Mouse (Mus musculus) forebrain, embryonic 16.5 days (tissue): ENCODE measurements at regions not wholly inside any gene's neighbourhood (a gene's known extent, or its start where the extent isn't known, plus 50 kb on each side); places are given as distances from the start of the nearest gene placed in this dataset.

Source experiments
- ATAC-seq: fragments of 200-750 bp; cut with Nextera tagmentation; 2 replicates; pipeline ENCODE4 v1.8.0; 2017; ENCODE audit warnings: mild to moderate bottlenecking, moderate library complexity
- H3K27ac ChIP-seq: fragments of 300-500 bp; sonication (generic); 2 replicates; pipeline ENCODE4 v1.5.1; 2014; ENCODE audit warnings: low read length, control low read depth
- H3K27me3 ChIP-seq: fragments of 300-500 bp; sonication (generic); replicated peaks from 2 replicates; pipeline ENCODE4 v1.6.1; 2014; ENCODE audit warnings: low read length; ENCODE audit not compliant: control insufficient read depth, insufficient read depth
- H3K36me3 ChIP-seq: fragments of 300-500 bp; sonication (generic); 2 replicates; pipeline ENCODE4 v1.6.1; 2014; ENCODE audit not compliant: control insufficient read depth, insufficient read depth
- H3K4me1 ChIP-seq: fragments of 300-500 bp; sonication (generic); replicated peaks from 2 replicates; pipeline ENCODE4 v1.6.1; 2014; ENCODE audit warnings: low read length; ENCODE audit not compliant: control insufficient read depth, insufficient read depth
- H3K4me2 ChIP-seq: fragments of 300-500 bp; sonication (generic); 2 replicates; pipeline ENCODE4 v1.6.1; 2014; ENCODE audit warnings: mild to moderate bottlenecking, low read length, control low read depth
- H3K4me3 ChIP-seq: fragments of 300-500 bp; sonication (generic); replicated peaks from 2 replicates; pipeline ENCODE4 v1.5.1; 2014; ENCODE audit warnings: mild to moderate bottlenecking, low read length, control low read depth
- H3K9ac ChIP-seq: fragments of 300-500 bp; sonication (generic); replicated peaks from 2 replicates; pipeline ENCODE4 v1.6.1; 2014; ENCODE audit warnings: low read depth, low read length, control low read depth
- H3K9me3 ChIP-seq: fragments of 300-500 bp; sonication (generic); 2 replicates; pipeline ENCODE4 v1.6.1; 2016; ENCODE audit warnings: low read length; ENCODE audit not compliant: control insufficient read depth
- WGBS: fragments of 180-500 bp; shearing (Covaris S2); extraction: QIAGEN DNeasy Blood & Tissue Kit; methylation state at CpG from one replicate; pipeline ENCODE4 v1.1.7; 2014; 5-methylcytosine and 5-hydroxymethylcytosine counted together

- Histone ChIP-seq H3K36me3 (no peaks in the 10 kb centered on the region), H3K27me3 (no peaks in the 10 kb centered on the region), H3K4me1 (0 out of 2 replicates have a peak, but pooled peaks cover 3% of the 10 kb centered on the region), H3K9ac (no peak overlapping the region), H3K27ac (no peak overlapping the region), H3K9me3 (no peaks in the 10 kb centered on the region), H3K4me2 (no peak overlapping the region), H3K4me3 (no peak overlapping the region)
- no peak for ATAC-seq
- 71% methylated on average over 3 of the region's 3 CpGs for WGBS
These were observed 183.8 kb downstream of the Pdcd6ip start for GRCm38 (mm10) chr9:113524307-113524706.

- H3K27ac ChIP-seq = no peak overlapping the region
- no peaks in the 10 kb centered on the region for H3K27me3 ChIP-seq
- H3K4me1 ChIP-seq = 0 out of 2 replicates have a peak, but pooled peaks cover 3% of the 10 kb centered on the region
- WGBS = 92% methylated on average over 2 of the region's 2 CpGs
- H3K9ac ChIP-seq = no peak overlapping the region
- H3K36me3 ChIP-seq = no peaks in the 10 kb centered on the region
- H3K4me2 ChIP-seq = no peak overlapping the region
- ATAC-seq = no peak
- no peak overlapping the region for H3K4me3 ChIP-seq
- no peaks in the 10 kb centered on the region for H3K9me3 ChIP-seq
These were observed 184.9 kb downstream of the Pdcd6ip start for GRCm38 (mm10) chr9:113523173-113523572.

- ATAC-seq = no peak
- Histone ChIP-seq H3K36me3 (no peaks in the 10 kb centered on the region), H3K27me3 (no peaks in the 10 kb centered on the region), H3K4me3 (no peak overlapping the region), H3K9me3 (no peaks in the 10 kb centered on the region), H3K9ac (no peak overlapping the region), H3K27ac (no peak overlapping the region), H3K4me2 (no peak overlapping the region), H3K4me1 (peaks cover 11% of the 10 kb centered on the region)
- WGBS = 66% methylated on average over 10 of the region's 10 CpGs
These were observed 188.3 kb downstream of the Pdcd6ip start for GRCm38 (mm10) chr9:113519727-113520126.

- Histone ChIP-seq H3K27me3 (no peaks in the 10 kb centered on the region), H3K36me3 (no peaks in the 10 kb centered on the region), H3K4me1 (peaks cover 11% of the 10 kb centered on the region), H3K4me3 (no peak overlapping the region), H3K9me3 (no peaks in the 10 kb centered on the region), H3K9ac (no peak overlapping the region), H3K27ac (no peak overlapping the region), H3K4me2 (no peak overlapping the region)
- ATAC-seq = no peak
- 58% methylated on average over 3 of the region's 3 CpGs for WGBS
These were observed 189.6 kb downstream of the Pdcd6ip start for GRCm38 (mm10) chr9:113518482-113518881.

- no peak overlapping the region for H3K4me3 ChIP-seq
- no peak for ATAC-seq
- no peaks in the 10 kb centered on the region for H3K9me3 ChIP-seq
- H3K27ac ChIP-seq = no peak overlapping the region
- no peaks in the 10 kb centered on the region for H3K27me3 ChIP-seq
- H3K4me2 ChIP-seq = no peak overlapping the region
- 89% methylated on average over 6 of the region's 6 CpGs for WGBS
- H3K36me3 ChIP-seq = no peaks in the 10 kb centered on the region
- H3K4me1 ChIP-seq = peaks cover 11% of the 10 kb centered on the region
- H3K9ac ChIP-seq = no peak overlapping the region
These were observed 190.3 kb downstream of the Pdcd6ip start for GRCm38 (mm10) chr9:113517756-113518155.

GRCm38 (mm10) chr9:113515703-113516020 is 192.4 kb downstream of the Pdcd6ip start:
- no peak for ATAC-seq
- H3K27ac ChIP-seq = peak overlapping the region; percentile 75

GRCm38 (mm10) chr9:113514846-113515702 is 193.0 kb downstream of the Pdcd6ip start:
- Histone ChIP-seq H3K9ac (no peak overlapping the region), H3K27ac (peak overlapping the region; percentile 75), H3K27me3 (no peaks in the 10 kb centered on the region), H3K9me3 (no peaks in the 10 kb centered on the region), H3K36me3 (no peaks in the 10 kb centered on the region), H3K4me3 (no peak overlapping the region), H3K4me2 (no peak overlapping the region), H3K4me1 (peaks cover 12% of the 10 kb centered on the region)
- ATAC-seq = peak; percentile 70
- 65% methylated on average over 23 of the region's 23 CpGs for WGBS

More at GRCm38 (mm10) chr9:113515703-113516020, 192.4 kb downstream of the Pdcd6ip start:
- Histone ChIP-seq H3K4me3 (no peak overlapping the region), H3K9ac (no peak overlapping the region), H3K9me3 (no peaks in the 10 kb centered on the region), H3K4me1 (peaks cover 12% of the 10 kb centered on the region), H3K36me3 (no peaks in the 10 kb centered on the region), H3K27me3 (no peaks in the 10 kb centered on the region), H3K4me2 (no peak overlapping the region)
- WGBS = 81% methylated on average over 6 of the region's 6 CpGs

GRCm38 (mm10) chr9:113511302-113511701 is 196.8 kb downstream of the Pdcd6ip start:
- no peak for ATAC-seq
- no peak overlapping the region for H3K4me2 ChIP-seq
- peaks cover 38% of the 10 kb centered on the region for H3K4me1 ChIP-seq
- whole genome bisulfite sequencing = 83% methylated on average over 5 of the region's 5 CpGs
- H3K9ac ChIP-seq = no peak overlapping the region
- no peak overlapping the region for H3K27ac ChIP-seq
- no peaks in the 10 kb centered on the region for H3K27me3 ChIP-seq
- H3K36me3 ChIP-seq = no peaks in the 10 kb centered on the region
- no peaks in the 10 kb centered on the region for H3K9me3 ChIP-seq
- H3K4me3 ChIP-seq = no peak overlapping the region

- ATAC-seq = no peak
- Histone ChIP-seq H3K4me1 (peaks cover 31% of the 10 kb centered on the region), H3K9me3 (no peaks in the 10 kb centered on the region), H3K9ac (no peak overlapping the region), H3K27me3 (no peaks in the 10 kb centered on the region), H3K27ac (peak overlapping the region; percentile 94), H3K4me3 (no peak overlapping the region), H3K4me2 (no peak overlapping the region), H3K36me3 (no peaks in the 10 kb centered on the region)
- WGBS = 86% methylated on average over 7 of the region's 7 CpGs
These were observed 198.7 kb downstream of the Pdcd6ip start for GRCm38 (mm10) chr9:113509368-113509767.
